Comparison of ENCODE assay signal across 19 mouse cellular contexts in the genomic region with DNA sequence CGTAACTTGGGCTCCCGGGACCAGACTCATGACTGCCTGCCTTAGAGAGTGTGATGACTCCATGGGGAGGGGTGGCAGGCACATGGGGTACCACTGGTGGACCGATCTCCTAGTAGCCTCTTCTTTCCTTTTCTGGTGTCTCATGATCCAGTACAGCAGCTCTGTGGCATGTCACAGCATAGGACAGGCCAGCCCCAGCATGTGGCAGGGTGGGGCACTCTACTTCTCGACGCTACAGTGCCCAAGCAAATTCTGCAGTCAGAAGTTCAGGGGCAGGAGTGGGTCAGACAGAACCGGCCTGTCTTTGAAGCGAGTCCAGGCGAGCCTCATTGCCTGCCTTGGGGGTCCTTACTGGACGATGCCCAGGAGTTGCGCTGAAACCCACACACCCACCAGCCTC. TPM values are rescaled to one million over a fixed set of nuclear protein-coding genes. Genes with fewer than 3 reads are reported as not detected.
DNase-seq lines count a peak whose midpoint lies in the region; ATAC-seq and TF ChIP-seq lines count a peak whose summit lies in the region.
"Had no signal": no experiment of that assay in that cellular context is flagged by ENCODE, and none has a peak within 500 bp of the region (broad histone marks: within the 10 kb centered on the region; RNA-seq: fewer than 3 reads in every experiment).

No protein-coding gene starts in this region.

- no peak overlapping the region for H3K4me3 ChIP-seq in hindbrain, embryonic 10.5 days
- H3K4me3 ChIP-seq in hindbrain, postnatal 0 days (ENCODE audit: low read length), result no peak overlapping the region
- H3K4me3 ChIP-seq in liver, embryonic 16.5 days (ENCODE audit: low read depth, low read length), result no peak overlapping the region
- H3K4me3 ChIP-seq: erythroblast, embryonic 14.5 days; hindbrain, embryonic 12.5 days; midbrain, embryonic 12.5 days had no signal

- DNase-seq in hindbrain, embryonic 10.5 days (ENCODE audit: low spot score), result no peak
- no peak for DNase-seq in hindbrain, postnatal 0 days (ENCODE audit: low spot score)
- DNase-seq in urinary bladder, adult 18-20 months (ENCODE audit: low spot score in 2 of 2), result peak; percentile 74 to 77
- no peak for DNase-seq in urinary bladder, postnatal 4 days (ENCODE audit: low spot score in 2 of 2)
- no peak for DNase-seq in right cerebral cortex, adult 18-20 months
- no peak for DNase-seq in testis, postnatal 14 days (ENCODE audit: low spot score)
- DNase-seq in ovary, postnatal 10 days (ENCODE audit: low spot score), result no peak
- DNase-seq: adrenal gland, adult 2 months; cerebellum, postnatal 14 days; embryo, embryonic 11 days; gastrocnemius, postnatal 10 days; left cerebral cortex, postnatal 4 days; lung, adult 2 months; lung, postnatal 36 days; thymus, adult 2 months had no signal

- no peak for TF ChIP-seq CTCF in hindbrain, postnatal 0 days (IDR thresholded peaks at IDR 0.05; ENCODE audit: low read depth)

- no peaks in the 10 kb centered on the region; the same call in 1 of the 2 replicates for H3K27me3 ChIP-seq in hindbrain, embryonic 10.5 days (ENCODE audit: insufficient read depth, poor library complexity, severe bottlenecking)
- H3K27me3 ChIP-seq in hindbrain, postnatal 0 days (ENCODE audit: insufficient read depth, low read length), result no peaks in the 10 kb centered on the region
- H3K27me3 ChIP-seq in liver, embryonic 16.5 days (ENCODE audit: control insufficient read depth, insufficient read depth, low read depth, low read length), result no peaks in the 10 kb centered on the region
- H3K27me3 ChIP-seq: hindbrain, embryonic 12.5 days; midbrain, embryonic 12.5 days had no signal

- H3K4me1 ChIP-seq in hindbrain, embryonic 10.5 days (replicated peaks), result peaks cover 99% of the 10 kb centered on the region
- H3K4me1 ChIP-seq in hindbrain, postnatal 0 days (ENCODE audit: insufficient read depth, low read length), result peaks cover 34% of the 10 kb centered on the region
- H3K4me1 ChIP-seq in liver, embryonic 16.5 days (ENCODE audit: control insufficient read depth, low read depth, low read length), result peaks cover 9% of the 10 kb centered on the region

- no peak overlapping the region for H3K4me2 ChIP-seq in hindbrain, postnatal 0 days (ENCODE audit: low read depth, low read length)
- H3K4me2 ChIP-seq in liver, embryonic 16.5 days (ENCODE audit: low read depth, low read length), result peak overlapping the region; percentile 10; the same call in 1 of the 2 replicates
- H3K4me2 ChIP-seq: hindbrain, embryonic 12.5 days; midbrain, embryonic 12.5 days had no signal

- H3K36me3 ChIP-seq in hindbrain, embryonic 10.5 days, result peaks cover 7% of the 10 kb centered on the region; the same call in 1 of the 2 replicates
- no peaks in the 10 kb centered on the region for H3K36me3 ChIP-seq in hindbrain, postnatal 0 days (ENCODE audit: insufficient read depth, low read length)
- H3K36me3 ChIP-seq in liver, embryonic 16.5 days (ENCODE audit: control insufficient read depth, insufficient read depth), result no peaks in the 10 kb centered on the region
- H3K36me3 ChIP-seq: hindbrain, embryonic 12.5 days had no signal

- no peak overlapping the region for H3K9ac ChIP-seq in hindbrain, postnatal 0 days (replicated peaks; ENCODE audit: low read length)
- H3K9ac ChIP-seq in liver, embryonic 16.5 days (ENCODE audit: low read depth, low read length), result peak overlapping the region; percentile 16; the same call in 1 of the 2 replicates
- H3K9ac ChIP-seq: hindbrain, embryonic 12.5 days; midbrain, embryonic 12.5 days had no signal

- H3K9me3 ChIP-seq in hindbrain, embryonic 10.5 days, result no peaks in the 10 kb centered on the region
- H3K9me3 ChIP-seq in hindbrain, postnatal 0 days (ENCODE audit: low read length), result no peaks in the 10 kb centered on the region
- H3K9me3 ChIP-seq in liver, embryonic 16.5 days (replicated peaks; ENCODE audit: control insufficient read depth, low read length), result no peaks in the 10 kb centered on the region
- H3K9me3 ChIP-seq: hindbrain, embryonic 12.5 days; midbrain, embryonic 12.5 days had no signal

- ATAC-seq in hindbrain, postnatal 0 days, result no peak
- no peak for ATAC-seq in liver, embryonic 16.5 days (ENCODE audit: low read depth)

- 80% methylated on average over 10 of the region's 10 CpGs for WGBS in hindbrain, embryonic 10.5 days
- WGBS in hindbrain, postnatal 0 days, result 78% methylated on average over 10 of the region's 10 CpGs
- WGBS in liver, embryonic 16.5 days (ENCODE audit: insufficient replicate concordance), result 55% methylated on average over 10 of the region's 10 CpGs

- peak overlapping the region; percentile 77; the same call in 1 of the 2 replicates for H3K27ac ChIP-seq in hindbrain, embryonic 10.5 days
- no peak overlapping the region for H3K27ac ChIP-seq in hindbrain, postnatal 0 days
- peak overlapping the region; percentile 57 for H3K27ac ChIP-seq in liver, embryonic 16.5 days (ENCODE audit: low read length)
- H3K27ac ChIP-seq: hindbrain, embryonic 12.5 days had no signal

RNA-seq across cellular contexts. Expression of a gene that starts 13.4 kb away (rescaled TPM):
- 6.6 and 7.2 TPM in 2 replicates for polyA plus RNA-seq in hindbrain, embryonic 10.5 days (2016; fragmentation: Nextera tagmentation; extraction: Ambion mirVana)
- 69.2 and 72.8 TPM in 2 replicates for total RNA-seq in hindbrain, postnatal 0 days (2014; rRNA removed)
- polyA plus RNA-seq in hindbrain, postnatal 0 days (2015; fragmentation: Nextera tagmentation; extraction: Ambion mirVana), result 15.7 and 17.1 TPM in 2 replicates
- polyA plus RNA-seq in liver, embryonic 16.5 days (2015; fragmentation: Nextera tagmentation; extraction: Ambion mirVana), result 1.6 and 1.7 TPM in 2 replicates

Comparison
In these comparisons a context has a peak if more than half of its experiments do, and no peak if none do; other contexts are left out.
1. DNase-seq: peak in urinary bladder, adult 18-20 months (2 of 2); none in hindbrain, embryonic 10.5 days (single experiment), hindbrain, postnatal 0 days (single experiment), urinary bladder, postnatal 4 days (0 of 2), right cerebral cortex, adult 18-20 months (single experiment), testis, postnatal 14 days (single experiment) and ovary, postnatal 10 days (single experiment).